Mouse (Mus musculus): Measurements from ENCODE around the gene Gm20662. TPM values are rescaled to one million over a fixed set of nuclear protein-coding genes. Genes with fewer than 3 reads are reported as not detected.

The Gm20662 gene
- polyA plus RNA-seq, 1 experiment from 2014 or later, result 0.84 TPM

DNA sequence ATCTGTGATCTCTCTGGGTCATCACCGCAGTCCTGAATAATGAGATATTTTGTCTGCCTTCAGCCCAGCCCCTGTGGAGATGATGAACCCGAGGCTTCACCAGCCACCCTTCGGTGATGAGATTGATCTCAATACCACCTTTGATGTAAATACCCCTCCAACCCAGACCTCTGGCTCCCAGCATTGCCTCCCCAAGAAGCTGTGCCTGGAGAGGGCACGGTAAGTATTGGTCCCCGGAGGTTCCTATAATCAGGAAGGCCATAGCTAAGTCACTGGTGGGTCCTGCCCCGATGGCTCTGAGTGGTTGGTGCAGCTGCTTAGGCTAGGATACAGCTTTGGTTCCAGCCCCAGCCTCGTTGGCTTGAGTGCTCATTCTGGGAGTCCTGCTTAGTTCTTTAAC is 27.6 kb upstream of the Gm20662 start:
- Histone ChIP-seq H3K4me1 (ENCODE audit: control insufficient read depth, insufficient read depth, low read length) (no peaks in the 10 kb centered on the region), H3K27ac (ENCODE audit: low read length) (no peak overlapping the region), H3K36me3 (ENCODE audit: control insufficient read depth, insufficient read depth, low read length) (peaks cover 12% of the 10 kb centered on the region), H3K4me2 (replicated peaks; ENCODE audit: low read depth, low read length) (no peak overlapping the region), H3K27me3 (ENCODE audit: control insufficient read depth, insufficient read depth, low read length) (no peaks in the 10 kb centered on the region), H3K9ac (replicated peaks; ENCODE audit: low read depth, low read length) (no peak overlapping the region), H3K9me3 (ENCODE audit: control insufficient read depth, low read depth, low read length) (no peaks in the 10 kb centered on the region), H3K4me3 (ENCODE audit: low read depth, low read length) (no peak overlapping the region)
- WGBS, result 84% methylated on average over 7 of the region's 7 CpGs
- no peak for ATAC-seq (ENCODE audit: insufficient number of reproducible peaks, insufficient read depth, low FRiP score, low read depth)

DNA sequence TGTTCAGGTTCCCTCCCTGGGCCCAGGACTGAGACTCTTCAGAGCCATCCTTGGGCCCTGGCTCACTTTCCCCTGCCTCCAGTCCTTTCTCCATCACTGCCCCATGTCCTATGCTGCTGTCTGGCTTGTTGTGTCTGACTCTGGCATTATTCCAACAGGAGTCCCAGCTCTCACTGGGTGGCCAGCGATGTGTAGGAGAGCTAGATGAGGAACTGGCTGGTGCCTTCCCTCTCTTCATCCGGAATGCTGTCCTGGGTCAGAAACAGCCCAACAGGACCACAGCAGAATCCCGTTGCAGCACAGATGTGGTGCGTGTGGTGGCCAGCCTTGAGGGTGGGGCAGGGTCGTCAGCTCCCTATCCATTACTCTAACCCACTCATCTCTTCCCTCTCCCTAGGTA is 25.8 kb upstream of the Gm20662 start:
- no peak overlapping the region for H3K27ac ChIP-seq (ENCODE audit: low read length)
- WGBS, result 85% methylated on average over 5 of the region's 5 CpGs
- no peak overlapping the region for H3K4me3 ChIP-seq (ENCODE audit: low read depth, low read length)
- H3K4me2 ChIP-seq (replicated peaks; ENCODE audit: low read depth, low read length), result no peak overlapping the region
- no peaks in the 10 kb centered on the region for H3K27me3 ChIP-seq (ENCODE audit: control insufficient read depth, insufficient read depth, low read length)
- no peak for ATAC-seq (ENCODE audit: insufficient number of reproducible peaks, insufficient read depth, low FRiP score, low read depth)
- no peaks in the 10 kb centered on the region for H3K4me1 ChIP-seq (ENCODE audit: control insufficient read depth, insufficient read depth, low read length)
- no peaks in the 10 kb centered on the region for H3K9me3 ChIP-seq (ENCODE audit: control insufficient read depth, low read depth, low read length)
- H3K36me3 ChIP-seq (ENCODE audit: control insufficient read depth, insufficient read depth, low read length), result peaks cover 9% of the 10 kb centered on the region
- no peak overlapping the region for H3K9ac ChIP-seq (replicated peaks; ENCODE audit: low read depth, low read length)

DNA sequence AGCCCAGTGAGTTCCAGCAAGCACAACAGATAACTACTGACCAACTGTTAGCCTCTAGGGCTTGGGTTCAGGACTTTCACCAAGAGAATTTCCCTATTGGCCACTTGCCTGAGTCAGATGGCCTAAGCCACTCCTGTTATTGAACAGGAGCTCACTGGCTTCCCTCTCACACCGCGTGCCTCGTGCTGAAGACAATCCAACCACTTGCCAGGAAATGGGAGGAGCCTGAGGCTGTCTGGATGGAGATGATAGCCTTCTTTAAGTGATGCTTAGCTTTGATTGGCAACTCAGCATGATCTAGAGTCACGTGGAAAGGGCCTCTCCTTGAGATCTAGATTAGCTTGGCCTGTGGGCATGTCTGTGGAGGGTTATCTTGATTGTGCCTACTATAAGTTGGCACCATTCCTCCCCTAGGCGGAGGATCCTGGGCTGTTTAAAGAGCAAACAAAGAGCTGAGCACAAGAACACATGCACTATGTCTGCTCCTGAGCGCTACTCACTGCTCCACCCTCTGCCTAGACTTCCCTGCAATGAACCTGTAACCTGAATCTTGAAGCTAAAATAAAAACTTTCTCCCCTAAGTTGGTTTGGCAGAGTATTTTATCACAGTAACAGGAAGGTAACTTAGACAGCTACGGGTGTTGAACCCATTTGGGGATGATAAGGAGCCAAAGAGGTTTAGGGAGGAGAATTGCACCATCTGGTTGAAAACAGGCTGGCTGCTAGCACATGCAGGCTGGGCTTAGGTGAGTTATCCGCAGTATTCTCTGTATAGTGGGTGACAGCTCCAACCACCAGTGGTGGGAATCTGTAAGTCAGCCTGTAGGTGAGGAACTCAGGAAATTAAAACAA is 24.2 kb upstream of the Gm20662 start:
- Histone ChIP-seq H3K4me3 (ENCODE audit: low read depth, low read length) (no peak overlapping the region), H3K4me1 (ENCODE audit: control insufficient read depth, insufficient read depth, low read length) (no peaks in the 10 kb centered on the region), H3K36me3 (ENCODE audit: control insufficient read depth, insufficient read depth, low read length) (peaks cover 9% of the 10 kb centered on the region), H3K9ac (replicated peaks; ENCODE audit: low read depth, low read length) (no peak overlapping the region), H3K9me3 (ENCODE audit: control insufficient read depth, low read depth, low read length) (no peaks in the 10 kb centered on the region), H3K4me2 (replicated peaks; ENCODE audit: low read depth, low read length) (no peak overlapping the region), H3K27ac (ENCODE audit: low read length) (no peak overlapping the region), H3K27me3 (ENCODE audit: control insufficient read depth, insufficient read depth, low read length) (no peaks in the 10 kb centered on the region)
- 73% methylated on average over 8 of the region's 8 CpGs for WGBS
- ATAC-seq (ENCODE audit: insufficient number of reproducible peaks, insufficient read depth, low FRiP score, low read depth), result peak; percentile 77; the same call in 1 of the 2 replicates

DNA sequence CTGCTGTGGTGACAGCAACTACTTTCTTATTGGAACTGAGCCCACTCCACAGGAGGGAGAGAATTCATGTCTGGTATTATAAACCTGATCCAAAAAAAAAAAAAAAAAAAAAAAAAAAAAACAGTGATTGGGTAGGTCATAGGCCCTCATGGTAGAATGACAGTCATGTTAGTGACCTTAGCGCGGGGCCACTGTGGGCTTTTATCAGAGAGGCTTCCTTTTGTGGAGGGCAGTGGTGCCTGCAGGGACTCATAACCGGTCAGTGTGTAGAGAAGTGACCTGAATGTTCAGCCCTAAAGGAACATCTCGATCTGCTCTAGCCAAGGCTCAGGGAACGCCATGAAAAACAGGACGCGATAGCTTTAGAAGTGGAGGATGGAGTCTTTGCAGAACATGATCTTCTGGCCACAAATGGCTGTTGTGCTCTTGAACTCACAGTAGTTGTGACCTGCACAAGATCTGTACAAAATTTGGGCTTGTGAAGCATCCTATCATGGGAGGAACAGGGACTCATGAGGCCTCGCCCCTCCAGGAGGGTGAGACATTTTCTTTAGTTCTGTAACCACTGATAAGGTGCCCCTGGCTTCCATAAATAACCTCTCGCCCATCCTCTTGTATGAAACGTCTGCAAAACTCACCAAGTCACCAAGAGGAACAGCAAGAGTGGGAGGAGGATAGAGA is 21.5 kb upstream of the Gm20662 start:
- H3K4me1 ChIP-seq (ENCODE audit: control insufficient read depth, insufficient read depth, low read length), result no peaks in the 10 kb centered on the region
- no peak overlapping the region for H3K4me2 ChIP-seq (replicated peaks; ENCODE audit: low read depth, low read length)
- H3K9ac ChIP-seq (replicated peaks; ENCODE audit: low read depth, low read length), result no peak overlapping the region
- no peak overlapping the region for H3K4me3 ChIP-seq (ENCODE audit: low read depth, low read length)
- ATAC-seq (ENCODE audit: insufficient number of reproducible peaks, insufficient read depth, low FRiP score, low read depth), result peak; percentile 53; the same call in 1 of the 2 replicates
- H3K36me3 ChIP-seq (ENCODE audit: control insufficient read depth, insufficient read depth, low read length), result peaks cover 5% of the 10 kb centered on the region; the same call in 1 of the 2 replicates
- H3K9me3 ChIP-seq (ENCODE audit: control insufficient read depth, low read depth, low read length), result no peaks in the 10 kb centered on the region
- WGBS, result 77% methylated on average over 10 of the region's 10 CpGs
- no peak overlapping the region for H3K27ac ChIP-seq (ENCODE audit: low read length)
- no peaks in the 10 kb centered on the region for H3K27me3 ChIP-seq (ENCODE audit: control insufficient read depth, insufficient read depth, low read length)

DNA sequence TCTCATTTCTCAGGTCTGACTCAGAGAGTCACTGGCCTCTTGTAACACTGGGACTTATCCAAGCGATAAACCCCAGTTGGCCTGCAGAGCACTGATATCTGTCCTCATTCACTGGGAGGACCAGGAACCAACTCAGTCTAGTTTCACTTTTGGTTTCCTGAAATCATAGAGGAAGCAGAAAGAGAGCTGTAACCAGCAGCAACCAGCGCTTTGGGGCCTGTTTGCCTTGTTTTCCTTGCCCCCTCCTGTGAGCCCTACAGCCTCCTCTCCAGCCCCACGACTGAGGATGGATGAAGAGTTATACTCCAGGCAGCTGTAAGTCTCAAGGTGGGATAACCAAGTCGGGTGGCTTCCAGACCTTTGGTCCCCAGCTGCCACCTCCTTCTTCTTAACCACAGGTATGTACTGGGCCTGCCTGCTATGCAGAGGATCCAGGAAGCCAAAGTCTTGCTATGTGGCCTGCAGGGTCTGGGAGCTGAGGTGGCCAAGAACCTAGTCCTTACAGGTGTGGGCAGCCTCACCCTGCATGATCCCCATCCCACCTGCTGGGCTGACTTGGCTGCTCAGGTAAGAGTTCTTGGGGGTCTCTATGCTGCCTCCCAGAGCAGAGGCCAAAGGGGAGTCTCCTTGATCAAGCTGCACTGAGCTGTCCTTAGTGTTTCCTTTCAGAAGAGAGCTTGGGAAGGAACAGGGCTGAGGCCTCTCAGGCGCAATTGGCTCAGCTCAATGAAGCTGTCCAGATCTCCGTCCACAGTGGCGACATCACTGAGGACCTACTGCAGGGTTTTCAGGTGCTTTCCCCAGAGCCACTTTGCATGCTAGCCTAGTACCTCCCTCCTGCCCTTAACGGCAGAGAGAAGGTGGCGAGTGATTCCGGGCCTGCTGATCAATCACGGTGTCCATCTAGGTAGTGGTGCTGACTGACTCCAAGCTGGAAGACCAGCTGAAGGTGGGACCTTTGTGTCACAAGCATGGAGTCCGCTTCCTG is 20.5 kb upstream of the Gm20662 start, which contains the start of gene Uba7:
Uba7 (plus strand) TSS at position 107 of the 988 bp plus-strand sequence.
- Histone ChIP-seq H3K27me3 (ENCODE audit: control insufficient read depth, insufficient read depth, low read length) (no peaks in the 10 kb centered on the region), H3K4me3 (ENCODE audit: low read depth, low read length) (no peak within 1 kb of the TSS), H3K9ac (replicated peaks; ENCODE audit: low read depth, low read length) (no peak within 1 kb of the TSS), H3K36me3 (ENCODE audit: control insufficient read depth, insufficient read depth, low read length) (0 out of 2 replicates have a peak, but pooled peaks cover 5% of the 10 kb centered on the region), H3K27ac (ENCODE audit: low read length) (peak within 1 kb of the TSS; percentile 6; the same call in 1 of the 2 replicates), H3K4me2 (replicated peaks; ENCODE audit: low read depth, low read length) (peak within 1 kb of the TSS; percentile 10; the same call in 1 of the 2 replicates), H3K4me1 (ENCODE audit: control insufficient read depth, insufficient read depth, low read length) (peaks cover 2% of the 10 kb centered on the region; the same call in 1 of the 2 replicates), H3K9me3 (ENCODE audit: control insufficient read depth, low read depth, low read length) (no peaks in the 10 kb centered on the region)
- WGBS, result 59% methylated on average over 12 of the region's 12 CpGs
- peak; percentile 74 for ATAC-seq (ENCODE audit: insufficient number of reproducible peaks, insufficient read depth, low FRiP score, low read depth)

DNA sequence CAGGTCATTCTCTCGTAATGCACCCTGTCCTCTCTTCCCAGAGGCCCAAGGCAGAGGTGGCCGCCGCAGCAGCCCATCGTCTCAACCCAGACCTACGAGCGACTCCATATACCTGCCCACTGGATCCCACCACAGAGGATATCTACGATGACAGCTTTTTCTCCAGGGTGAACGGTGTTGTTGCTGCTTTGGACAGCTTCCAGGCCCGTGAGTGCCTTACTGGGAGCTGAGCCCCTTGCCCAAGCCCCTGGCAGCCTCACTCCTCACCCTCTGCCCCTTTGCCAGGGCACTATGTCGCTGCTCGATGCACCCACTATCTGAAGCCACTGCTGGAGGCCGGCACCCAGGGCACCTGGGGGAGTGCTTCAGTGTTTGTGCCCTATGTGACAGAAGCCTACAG is 17.3 kb upstream of the Gm20662 start:
- Histone ChIP-seq H3K4me1 (ENCODE audit: control insufficient read depth, insufficient read depth, low read length) (peaks cover 25% of the 10 kb centered on the region), H3K36me3 (ENCODE audit: control insufficient read depth, insufficient read depth, low read length) (no peaks in the 10 kb centered on the region), H3K27ac (ENCODE audit: low read length) (no peak overlapping the region), H3K9ac (replicated peaks; ENCODE audit: low read depth, low read length) (no peak overlapping the region), H3K4me3 (ENCODE audit: low read depth, low read length) (no peak overlapping the region), H3K9me3 (ENCODE audit: control insufficient read depth, low read depth, low read length) (no peaks in the 10 kb centered on the region), H3K27me3 (ENCODE audit: control insufficient read depth, insufficient read depth, low read length) (no peaks in the 10 kb centered on the region), H3K4me2 (replicated peaks; ENCODE audit: low read depth, low read length) (no peak overlapping the region)
- ATAC-seq (ENCODE audit: insufficient number of reproducible peaks, insufficient read depth, low FRiP score, low read depth), result no peak
- 88% methylated on average over 12 of the region's 12 CpGs for WGBS

DNA sequence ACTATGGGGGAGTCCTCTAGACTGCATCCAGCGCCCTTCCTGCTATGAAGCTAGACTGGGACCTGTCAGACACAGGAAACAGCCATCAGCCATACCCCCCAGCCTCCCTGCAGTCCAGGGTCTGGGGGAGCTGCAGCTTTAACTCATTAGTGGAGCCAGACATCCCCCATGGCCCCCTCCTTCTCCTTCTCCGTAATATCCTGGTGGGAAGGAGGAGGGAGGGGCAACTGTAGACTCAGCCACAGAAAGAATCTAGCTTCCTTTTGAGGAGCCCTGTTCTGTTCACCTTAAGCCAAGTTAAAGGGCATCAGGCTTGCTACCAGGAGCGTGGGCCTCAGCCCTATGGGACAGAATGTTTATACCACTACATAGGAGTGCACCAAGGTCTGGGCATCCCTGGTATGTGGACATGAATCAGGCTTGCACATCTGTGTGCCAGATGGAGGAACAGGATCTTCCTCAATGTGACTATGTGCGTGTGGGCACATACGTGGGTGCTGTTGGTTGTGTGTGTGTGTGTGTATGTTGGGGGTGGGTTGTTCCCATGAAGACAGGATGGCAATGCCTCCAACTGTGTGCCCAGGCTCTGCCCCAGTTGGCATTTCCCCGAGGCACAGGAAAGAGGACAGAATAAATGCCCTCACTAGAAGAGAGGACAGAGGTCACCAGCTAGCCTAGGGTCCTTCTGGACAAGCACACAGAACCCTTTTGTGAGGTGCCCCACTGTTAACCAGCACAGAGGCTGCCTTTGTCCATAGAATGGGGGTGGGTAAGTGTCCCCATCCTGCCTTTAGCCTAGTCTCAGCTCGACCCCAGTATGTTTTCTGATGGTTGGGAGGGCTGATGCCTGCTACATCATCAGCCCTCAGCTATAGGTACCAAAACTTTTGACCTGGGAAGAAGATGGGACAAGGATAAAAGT is 14.2 kb upstream of the Gm20662 start:
- ATAC-seq (ENCODE audit: insufficient number of reproducible peaks, insufficient read depth, low FRiP score, low read depth), result peak; percentile 39; the same call in 1 of the 2 replicates
- peak overlapping the region; percentile 59 for H3K9ac ChIP-seq (replicated peaks; ENCODE audit: low read depth, low read length)
- peak overlapping the region; percentile 88 for H3K4me2 ChIP-seq (replicated peaks; ENCODE audit: low read depth, low read length)
- no peaks in the 10 kb centered on the region; the same call in 1 of the 2 replicates for H3K36me3 ChIP-seq (ENCODE audit: control insufficient read depth, insufficient read depth, low read length)
- H3K4me1 ChIP-seq (ENCODE audit: control insufficient read depth, insufficient read depth, low read length), result peaks cover 35% of the 10 kb centered on the region
- no peaks in the 10 kb centered on the region for H3K9me3 ChIP-seq (ENCODE audit: control insufficient read depth, low read depth, low read length)
- H3K4me3 ChIP-seq (ENCODE audit: low read depth, low read length), result peak overlapping the region; percentile 45
- 27% methylated on average over 7 of the region's 7 CpGs for WGBS
- peak overlapping the region; percentile 100 for H3K27ac ChIP-seq (ENCODE audit: low read length)
- no peaks in the 10 kb centered on the region for H3K27me3 ChIP-seq (ENCODE audit: control insufficient read depth, insufficient read depth, low read length)

Data from stomach, embryonic 14.5 days (tissue).